Mouse (Mus musculus) forebrain, embryonic 15.5 days (tissue): Measurements from ENCODE around the gene Dock9. TPM values are rescaled to one million over a fixed set of nuclear protein-coding genes. Genes with fewer than 3 reads are reported as not detected.
"Not testable (repeated sequence)": the region's sequence is repeated elsewhere in the genome, so short reads cannot be mapped to it uniquely, and the experiment has no call there.

Experiments
- ATAC-seq: fragments of 200-750 bp; cut with Nextera tagmentation; replicated peaks from 2 replicates; pipeline ENCODE4 v1.8.0; 2017; ENCODE audit warnings: mild to moderate bottlenecking, moderate TSS enrichment, moderate library complexity
- H3K27ac ChIP-seq: fragments of 300-500 bp; sonication (generic); replicated peaks from 2 replicates; pipeline ENCODE4 v1.5.1; 2015; ENCODE audit warnings: mild to moderate bottlenecking, inconsistent platforms
- H3K27me3 ChIP-seq: fragments of 300-500 bp; sonication (generic); 2 replicates; pipeline ENCODE4 v1.6.1; 2015; ENCODE audit warnings: inconsistent platforms
- H3K36me3 ChIP-seq: fragments of 300-500 bp; sonication (generic); 2 replicates; pipeline ENCODE4 v1.6.1; 2015; ENCODE audit warnings: mild to moderate bottlenecking, inconsistent platforms
- H3K4me1 ChIP-seq: fragments of 300-500 bp; sonication (generic); 2 replicates; pipeline ENCODE4 v1.6.1; 2015; ENCODE audit warnings: inconsistent platforms
- H3K4me2 ChIP-seq: fragments of 300-500 bp; sonication (generic); replicated peaks from 2 replicates; pipeline ENCODE4 v1.6.1; 2015; ENCODE audit warnings: mild to moderate bottlenecking, inconsistent platforms
- H3K4me3 ChIP-seq: fragments of 300-500 bp; sonication (generic); 2 replicates; pipeline ENCODE4 v1.5.1; 2015; ENCODE audit warnings: mild to moderate bottlenecking, inconsistent platforms
- H3K9ac ChIP-seq: fragments of 300-500 bp; sonication (generic); replicated peaks from 2 replicates; pipeline ENCODE4 v1.6.1; 2015; ENCODE audit warnings: mild to moderate bottlenecking, inconsistent platforms
- H3K9me3 ChIP-seq: fragments of 300-500 bp; sonication (generic); 2 replicates; pipeline ENCODE4 v1.6.1; 2016; ENCODE audit warnings: inconsistent platforms
- WGBS: fragments of 180-500 bp; shearing (Covaris S2); methylation state at CpG from one replicate; pipeline ENCODE4 v1.1.7; 2015; ENCODE audit warnings: mixed read lengths; 5-methylcytosine and 5-hydroxymethylcytosine counted together
- polyA plus RNA-seq: library from polyadenylated mRNA; unstranded; fragments of >200 nt; fragmentation: Nextera tagmentation; extraction: Ambion mirVana; gene quantifications from 2 replicates; pipeline ENCODE4 v1.2.1, GENCODE M21; 2015

Dock9 gene
- polyA plus RNA-seq, 1 experiment from 2014 or later = 11.1 TPM

DNA sequence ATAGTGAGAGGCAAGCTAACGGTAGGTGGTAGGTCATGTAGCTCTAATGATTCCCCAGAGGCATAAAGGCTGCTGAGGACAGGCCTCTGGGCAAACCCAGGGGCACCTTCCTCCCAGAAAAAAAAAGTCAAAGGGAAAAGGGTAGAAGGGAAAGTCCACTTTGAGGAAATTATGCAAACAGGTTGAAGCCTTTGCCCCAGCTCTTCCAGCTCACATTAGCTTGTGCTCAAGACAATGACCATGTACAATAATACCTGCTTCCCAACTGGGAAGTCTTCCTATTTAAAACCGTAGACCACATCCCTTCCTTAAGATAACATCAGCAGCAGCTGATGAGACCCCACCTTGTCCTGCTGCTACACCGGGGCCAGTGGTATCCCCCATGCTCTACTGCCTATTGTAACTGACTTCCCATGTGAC is 91.1 kb downstream of the Dock9 start:
- H3K9me3 ChIP-seq = no peaks in the 10 kb centered on the region
- H3K4me3 ChIP-seq = no peak overlapping the region
- H3K9ac ChIP-seq = no peak overlapping the region
- H3K27ac ChIP-seq = no peak overlapping the region
- no peaks in the 10 kb centered on the region for H3K27me3 ChIP-seq
- no peaks in the 10 kb centered on the region for H3K36me3 ChIP-seq
- H3K4me1 ChIP-seq = peaks cover 9% of the 10 kb centered on the region
- WGBS = 74% methylated on average over 3 of the region's 3 CpGs
- no peak for ATAC-seq
- no peak overlapping the region for H3K4me2 ChIP-seq

DNA sequence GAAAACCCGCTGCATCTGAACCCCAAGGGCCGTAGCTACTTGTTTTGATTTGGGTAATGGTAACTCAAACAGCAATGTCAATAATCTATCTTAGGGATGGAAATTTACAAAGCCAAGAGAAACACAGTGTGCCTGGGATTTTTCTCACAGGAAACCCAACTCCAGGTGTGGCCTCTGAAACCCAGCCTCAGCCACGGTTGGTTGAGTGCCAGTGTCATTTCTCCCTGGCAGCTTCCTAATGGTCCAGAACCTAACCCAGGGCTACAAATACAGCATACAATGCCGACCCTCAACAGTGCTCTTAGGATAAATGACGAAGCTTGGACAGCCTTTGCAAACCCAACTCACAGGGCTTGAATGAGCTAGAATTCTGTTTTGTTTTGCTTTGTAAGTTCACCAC is 92.0 kb downstream of the Dock9 start:
- ATAC-seq = no peak
- Histone ChIP-seq H3K4me2 (no peak overlapping the region), H3K4me1 (peaks cover 9% of the 10 kb centered on the region), H3K27ac (no peak overlapping the region), H3K9me3 (no peaks in the 10 kb centered on the region), H3K36me3 (no peaks in the 10 kb centered on the region), H3K9ac (no peak overlapping the region), H3K27me3 (no peaks in the 10 kb centered on the region), H3K4me3 (no peak overlapping the region)
- WGBS = 66% methylated on average over 5 of the region's 5 CpGs

DNA sequence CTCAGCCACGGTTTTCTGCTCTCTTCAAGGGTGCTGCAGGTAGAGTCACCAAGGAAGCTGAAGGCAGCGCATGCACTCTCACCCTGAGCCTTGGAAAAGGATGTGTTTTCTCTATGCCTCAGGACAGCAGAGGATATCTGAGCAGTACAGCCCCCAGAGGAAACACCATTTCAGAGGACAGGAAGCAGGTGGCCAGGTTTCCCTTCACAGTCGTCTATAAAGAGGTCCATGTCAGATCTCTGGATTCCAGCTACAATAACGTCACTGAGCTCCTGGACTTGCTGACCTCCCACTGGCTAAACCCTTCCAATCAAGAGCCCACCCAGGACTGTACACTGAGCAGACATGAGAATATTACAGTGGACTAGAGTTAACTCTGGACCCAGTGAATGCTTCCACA is 95.1 kb downstream of the Dock9 start:
- no peak for ATAC-seq
- H3K9ac ChIP-seq = no peak overlapping the region
- no peak overlapping the region for H3K27ac ChIP-seq
- H3K4me2 ChIP-seq = no peak overlapping the region
- H3K36me3 ChIP-seq = no peaks in the 10 kb centered on the region
- peaks cover 15% of the 10 kb centered on the region for H3K4me1 ChIP-seq
- no peaks in the 10 kb centered on the region for H3K9me3 ChIP-seq
- H3K4me3 ChIP-seq = no peak overlapping the region
- 62% methylated on average over 4 of the region's 4 CpGs for WGBS
- H3K27me3 ChIP-seq = no peaks in the 10 kb centered on the region

DNA sequence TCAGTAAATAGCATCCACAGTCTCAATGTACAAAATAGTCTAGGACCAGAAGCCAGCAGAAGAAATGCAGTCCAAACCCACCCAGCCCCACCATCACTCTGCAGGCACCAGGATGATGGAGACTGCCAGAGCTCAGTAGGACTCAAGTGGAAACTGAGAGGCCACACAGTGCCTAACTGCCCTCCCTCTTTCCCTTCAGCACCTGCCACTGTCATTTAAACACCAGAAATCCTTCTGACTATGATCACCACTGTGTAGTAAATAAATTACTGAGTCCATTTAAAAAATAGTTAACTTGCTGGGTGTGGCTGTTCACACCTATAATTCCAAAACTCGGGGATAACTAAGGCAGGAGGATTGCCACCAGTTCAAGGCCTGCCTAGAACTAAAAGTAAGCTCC is 97.6 kb downstream of the Dock9 start:
- Histone ChIP-seq H3K36me3 (no peaks in the 10 kb centered on the region), H3K4me1 (peaks cover 16% of the 10 kb centered on the region), H3K9ac (no peak overlapping the region), H3K4me3 (no peak overlapping the region), H3K27me3 (no peaks in the 10 kb centered on the region), H3K4me2 (no peak overlapping the region), H3K9me3 (no peaks in the 10 kb centered on the region), H3K27ac (no peak overlapping the region)
- 77% methylated on average over 1 of the region's 1 CpGs for WGBS
- ATAC-seq = no peak

DNA sequence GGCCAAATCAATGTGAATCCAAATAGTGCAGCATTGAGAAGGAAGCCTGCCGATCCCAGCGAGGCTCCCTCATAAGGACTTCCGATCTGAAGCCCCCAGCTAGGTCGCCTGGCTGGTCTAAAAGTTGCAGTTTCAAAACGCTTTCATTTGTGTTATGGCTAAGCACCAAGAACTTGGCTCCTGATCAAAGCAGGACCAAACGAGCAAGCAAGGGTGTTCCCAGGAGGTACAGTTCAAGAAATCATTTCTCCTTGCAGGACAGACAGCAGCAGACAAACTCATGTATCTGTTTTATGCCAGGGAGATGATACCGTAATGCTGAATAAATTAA is 99.1 kb downstream of the Dock9 start:
- Histone ChIP-seq H3K9me3 (no peaks in the 10 kb centered on the region), H3K4me1 (peaks cover 16% of the 10 kb centered on the region), H3K9ac (peak overlapping the region; percentile 25; the same call in 1 of the 2 replicates), H3K4me3 (peak overlapping the region; percentile 19), H3K27me3 (no peaks in the 10 kb centered on the region), H3K36me3 (no peaks in the 10 kb centered on the region), H3K27ac (no peak overlapping the region), H3K4me2 (peak overlapping the region; percentile 38)
- ATAC-seq = no peak
- WGBS = 14% methylated on average over 7 of the region's 7 CpGs

DNA sequence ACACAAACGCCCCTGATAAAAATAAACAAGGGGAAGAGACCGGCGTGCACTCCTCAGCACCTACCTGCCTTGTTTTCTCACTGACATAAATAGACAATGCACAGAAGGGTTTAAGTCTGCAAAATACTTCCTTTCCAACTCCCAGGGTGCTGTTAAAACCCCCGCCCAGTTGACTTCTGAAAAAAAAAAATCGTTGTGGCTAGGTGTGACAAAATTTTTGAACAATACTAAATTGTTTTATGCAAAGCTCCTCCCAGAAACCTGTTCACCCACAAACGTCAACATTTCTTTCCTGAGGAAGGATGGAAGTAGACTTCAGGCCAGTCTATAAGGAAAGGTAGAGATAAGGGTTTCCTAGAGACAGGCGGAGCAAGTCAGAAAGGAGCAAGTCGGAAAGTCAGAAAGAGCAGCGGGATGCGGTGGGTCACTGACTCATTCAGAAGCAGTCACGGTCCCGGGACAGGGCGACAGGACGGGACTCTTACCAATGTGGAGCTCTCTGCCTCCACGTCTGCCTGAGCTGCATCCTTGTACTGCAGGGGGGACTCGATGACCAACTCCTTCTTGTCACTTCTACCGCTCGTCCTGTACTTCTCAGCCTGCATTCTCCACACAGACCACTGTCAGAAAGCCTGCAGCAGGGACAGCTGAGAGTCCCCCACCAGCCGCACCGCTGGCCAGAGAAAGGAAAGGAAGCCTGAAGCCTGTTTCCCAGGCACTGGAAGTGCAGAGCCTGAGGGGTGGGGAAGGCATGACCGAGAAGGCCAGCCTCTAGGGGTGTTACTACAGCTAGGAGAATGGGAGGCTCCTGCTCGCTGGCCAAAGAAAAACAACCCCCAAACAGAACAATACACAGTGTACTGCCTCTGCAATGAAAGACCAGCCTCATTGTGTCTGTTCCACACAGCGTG is 99.7 kb downstream of the Dock9 start:
- no peaks in the 10 kb centered on the region for H3K9me3 ChIP-seq
- H3K36me3 ChIP-seq = no peaks in the 10 kb centered on the region
- no peak overlapping the region for H3K27ac ChIP-seq
- H3K4me1 ChIP-seq = peaks cover 16% of the 10 kb centered on the region
- 7% methylated on average over 23 of the region's 23 CpGs for WGBS
- peak overlapping the region; percentile 25 for H3K9ac ChIP-seq
- H3K4me2 ChIP-seq = peak overlapping the region; percentile 38
- no peaks in the 10 kb centered on the region for H3K27me3 ChIP-seq
- peak overlapping the region; percentile 19 for H3K4me3 ChIP-seq
- ATAC-seq = peak; percentile 72

DNA sequence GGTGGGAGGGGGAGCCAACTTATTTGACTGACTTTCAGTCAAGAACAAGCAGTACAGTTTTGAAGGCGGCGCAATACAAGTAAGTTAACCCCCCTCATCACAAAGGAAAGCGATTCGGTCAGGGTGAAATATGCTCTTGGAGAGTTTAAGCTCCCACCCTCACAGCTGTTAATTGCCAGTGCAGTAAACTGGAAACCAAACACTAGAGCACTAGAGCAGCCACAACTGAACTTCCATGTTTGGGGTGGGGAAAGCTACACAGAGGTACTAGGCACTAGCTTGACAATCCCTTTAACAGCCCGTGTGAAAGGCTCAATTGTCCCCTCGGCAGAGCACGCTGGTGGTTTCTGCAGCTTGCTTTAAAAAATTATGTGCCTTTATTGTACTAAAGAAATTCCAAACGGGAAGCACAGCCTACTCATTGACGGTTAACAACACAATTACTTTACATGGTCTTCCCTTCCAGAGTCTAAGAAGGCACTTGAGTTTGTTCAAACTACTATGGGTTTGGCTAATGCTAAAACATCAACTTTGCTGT is 100.4 kb downstream of the Dock9 start:
- ATAC-seq = no peak
- no peaks in the 10 kb centered on the region for H3K9me3 ChIP-seq
- no peak overlapping the region; the same call in 1 of the 2 replicates for H3K4me3 ChIP-seq
- H3K36me3 ChIP-seq = no peaks in the 10 kb centered on the region
- WGBS = 17% methylated on average over 9 of the region's 9 CpGs
- H3K27me3 ChIP-seq = no peaks in the 10 kb centered on the region
- peak overlapping the region; percentile 38 for H3K4me2 ChIP-seq
- peaks cover 16% of the 10 kb centered on the region for H3K4me1 ChIP-seq
- no peak overlapping the region for H3K9ac ChIP-seq
- H3K27ac ChIP-seq = no peak overlapping the region

DNA sequence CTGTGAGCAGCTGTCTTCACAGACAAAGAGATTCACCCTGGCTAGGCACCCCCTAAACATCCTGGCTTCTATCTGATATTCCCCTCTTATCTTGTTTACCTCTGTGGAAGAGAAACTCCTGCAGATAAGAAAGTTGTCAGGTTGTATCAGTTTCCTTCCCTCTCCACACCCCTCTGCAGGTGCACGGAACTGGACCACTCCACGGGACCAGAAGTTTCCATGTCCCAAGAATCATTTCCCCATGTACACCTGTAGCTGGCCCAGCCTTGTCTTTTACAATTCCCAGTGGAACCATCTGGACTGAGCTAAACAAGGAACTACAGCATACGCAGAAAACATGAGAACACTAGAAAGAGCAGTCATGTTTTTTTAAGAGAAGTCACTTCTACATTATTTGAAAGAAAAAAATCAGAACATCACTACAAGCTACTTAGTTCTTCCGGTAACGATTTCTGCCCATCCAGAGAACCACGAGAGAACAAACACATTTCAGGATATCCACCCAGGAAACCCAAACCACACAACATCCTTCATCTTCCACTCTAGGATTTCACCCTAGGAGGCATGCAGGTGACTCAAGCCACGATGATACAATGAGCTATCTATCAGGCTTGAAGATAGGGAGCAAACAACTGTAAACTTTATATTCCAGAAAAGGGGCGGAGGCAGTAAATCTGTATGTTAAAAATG is 101.1 kb downstream of the Dock9 start:
- Histone ChIP-seq H3K4me2 (no peak overlapping the region), H3K4me3 (no peak overlapping the region), H3K36me3 (no peaks in the 10 kb centered on the region), H3K4me1 (peaks cover 16% of the 10 kb centered on the region), H3K9me3 (no peaks in the 10 kb centered on the region), H3K27ac (no peak overlapping the region), H3K27me3 (no peaks in the 10 kb centered on the region), H3K9ac (no peak overlapping the region)
- WGBS = 76% methylated on average over 8 of the region's 8 CpGs
- no peak for ATAC-seq

DNA sequence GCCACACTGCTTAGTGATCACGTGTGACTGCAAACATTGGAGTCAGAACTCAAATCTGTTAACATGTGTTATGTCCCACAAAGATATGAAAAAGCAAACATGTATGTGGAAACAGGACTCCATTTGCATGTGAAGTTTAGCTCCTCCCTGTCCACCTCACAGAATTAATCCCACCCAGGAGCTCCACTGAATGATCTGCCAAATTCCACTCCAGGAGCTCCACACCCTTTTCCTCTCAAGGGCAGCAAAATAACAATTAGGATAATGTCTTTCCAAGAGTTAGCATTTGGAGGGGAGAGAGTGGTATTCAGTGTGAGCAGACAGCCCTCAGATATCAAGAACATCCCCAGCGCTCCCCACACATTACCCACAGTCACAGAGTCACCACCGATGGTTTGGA is 102.9 kb downstream of the Dock9 start:
- ATAC-seq = no peak
- no peaks in the 10 kb centered on the region for H3K9me3 ChIP-seq
- H3K4me3 ChIP-seq = no peak overlapping the region
- no peak overlapping the region for H3K27ac ChIP-seq
- no peak overlapping the region for H3K9ac ChIP-seq
- whole genome bisulfite sequencing = 94% methylated on average over 3 of the region's 3 CpGs
- H3K4me2 ChIP-seq = no peak overlapping the region
- H3K27me3 ChIP-seq = no peaks in the 10 kb centered on the region
- H3K4me1 ChIP-seq = peaks cover 16% of the 10 kb centered on the region
- no peaks in the 10 kb centered on the region for H3K36me3 ChIP-seq

DNA sequence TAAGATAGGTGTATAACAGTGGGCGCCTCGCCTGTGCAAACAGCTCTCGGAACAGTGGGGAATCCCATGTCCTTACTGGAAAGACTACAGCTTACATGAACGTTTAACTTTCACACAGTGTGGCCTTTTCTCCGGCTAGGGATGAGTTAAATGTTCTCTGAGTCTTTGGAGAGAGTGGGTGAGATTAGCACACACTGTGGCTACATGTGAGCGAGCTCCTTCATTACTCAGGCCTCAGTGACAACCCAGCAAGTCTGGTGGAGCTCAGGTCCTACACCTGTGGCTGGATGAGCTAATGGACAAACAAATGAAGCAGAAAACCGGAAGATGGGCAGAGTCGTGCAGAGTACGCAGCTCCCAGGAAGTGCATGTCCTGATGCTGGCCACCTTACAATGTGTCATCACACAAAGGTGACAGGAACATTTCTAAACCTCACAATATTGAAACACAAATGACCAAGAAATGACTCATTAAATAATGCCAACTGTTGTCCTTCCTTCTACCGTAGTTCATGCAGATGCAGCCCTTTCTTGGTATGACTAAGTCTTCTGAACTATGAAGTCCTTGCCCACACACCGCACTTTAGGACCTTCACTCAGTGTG is 103.5 kb downstream of the Dock9 start:
- H3K9ac ChIP-seq = no peak overlapping the region
- no peak overlapping the region for H3K4me2 ChIP-seq
- ATAC-seq = no peak
- no peaks in the 10 kb centered on the region for H3K27me3 ChIP-seq
- no peaks in the 10 kb centered on the region for H3K36me3 ChIP-seq
- H3K9me3 ChIP-seq = no peaks in the 10 kb centered on the region
- H3K27ac ChIP-seq = no peak overlapping the region
- WGBS = 92% methylated on average over 11 of the region's 11 CpGs
- no peak overlapping the region for H3K4me3 ChIP-seq
- peaks cover 16% of the 10 kb centered on the region for H3K4me1 ChIP-seq

DNA sequence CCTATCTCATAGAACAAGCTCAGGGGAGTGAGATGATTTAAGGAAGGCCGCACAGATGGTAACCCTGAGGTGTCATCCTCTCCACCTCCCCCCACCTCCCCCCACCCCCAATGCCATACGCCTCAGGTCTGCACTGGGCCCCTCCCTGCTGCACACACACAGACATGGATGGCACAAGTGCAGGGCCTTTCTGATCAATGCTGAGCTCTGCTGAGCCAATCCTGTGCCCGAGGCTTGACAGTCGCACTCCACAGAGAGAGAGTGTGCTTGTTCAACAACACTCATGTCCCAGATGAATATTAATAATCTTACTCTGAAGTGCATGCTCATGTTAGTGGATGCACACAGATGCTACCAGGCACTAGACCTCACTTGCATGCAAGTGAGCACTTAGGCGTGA is 108.0 kb downstream of the Dock9 start:
- H3K9ac ChIP-seq, H3K36me3 ChIP-seq, H3K4me2 ChIP-seq, H3K9me3 ChIP-seq, H3K27me3 ChIP-seq, H3K4me1 ChIP-seq, H3K4me3 ChIP-seq, H3K27ac ChIP-seq, ATAC-seq: not testable (repeated sequence)
- 76% methylated on average over 5 of the region's 5 CpGs for WGBS

DNA sequence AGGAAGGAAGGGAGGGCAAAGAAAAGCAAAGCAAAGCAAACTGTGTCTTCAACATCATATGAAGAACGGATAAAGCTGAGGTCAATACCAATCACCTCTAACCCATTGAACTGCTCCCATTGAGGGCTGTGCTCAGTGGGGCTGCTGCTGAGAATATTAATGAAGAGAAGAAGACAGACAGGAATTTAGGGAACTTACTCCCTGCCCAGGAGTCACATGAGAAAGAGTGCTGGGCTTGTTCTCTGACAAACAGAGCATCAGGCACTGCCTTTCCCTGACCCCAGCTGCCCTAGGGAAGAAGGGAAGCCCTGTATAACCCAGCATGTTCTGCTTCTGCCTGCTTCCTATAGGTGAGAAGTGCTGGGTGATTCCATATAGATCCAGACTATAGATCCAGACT is 109.5 kb downstream of the Dock9 start:
- H3K27ac ChIP-seq = no peak overlapping the region
- WGBS = 13% methylated on average over 1 of the region's 1 CpGs
- H3K4me1 ChIP-seq = no peaks in the 10 kb centered on the region
- H3K9me3 ChIP-seq = no peaks in the 10 kb centered on the region
- no peak overlapping the region for H3K4me3 ChIP-seq
- ATAC-seq = no peak
- no peaks in the 10 kb centered on the region for H3K27me3 ChIP-seq
- H3K4me2 ChIP-seq = no peak overlapping the region
- H3K9ac ChIP-seq = no peak overlapping the region
- H3K36me3 ChIP-seq = no peaks in the 10 kb centered on the region
